Mouse (Mus musculus) fat pad, adult 2 months (tissue): ENCODE data around the gene Hivep3.

ENCODE experiments used
- DNase-seq: peaks from one replicate; pipeline ENCODE4 v3.0.0-alpha.2; 2011; ENCODE audit warnings: low read depth, low spot score; ENCODE audit errors: extremely low read depth

Gene Hivep3

DNA sequence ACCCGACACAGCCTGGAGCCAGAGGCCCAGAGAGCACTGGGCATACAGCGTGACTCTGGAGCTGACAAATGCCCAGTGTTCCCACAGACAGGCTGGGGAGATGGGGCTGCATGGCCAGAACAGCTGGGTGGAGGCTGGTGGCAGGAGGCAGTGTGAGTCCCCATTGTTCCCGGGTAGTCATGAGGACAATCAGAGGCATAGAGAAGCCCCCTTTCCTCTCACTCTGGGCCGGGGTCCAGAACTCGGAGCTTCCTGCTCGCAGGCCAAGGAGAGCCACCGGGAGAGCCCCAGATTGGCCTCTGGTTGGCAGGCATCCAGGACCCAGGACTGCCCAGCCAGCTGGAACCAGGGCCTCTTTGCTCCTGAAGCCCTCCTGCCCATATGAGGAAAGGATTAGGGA is 204.3 kb downstream of the Hivep3 start:
- DNase-seq: no peak

DNA sequence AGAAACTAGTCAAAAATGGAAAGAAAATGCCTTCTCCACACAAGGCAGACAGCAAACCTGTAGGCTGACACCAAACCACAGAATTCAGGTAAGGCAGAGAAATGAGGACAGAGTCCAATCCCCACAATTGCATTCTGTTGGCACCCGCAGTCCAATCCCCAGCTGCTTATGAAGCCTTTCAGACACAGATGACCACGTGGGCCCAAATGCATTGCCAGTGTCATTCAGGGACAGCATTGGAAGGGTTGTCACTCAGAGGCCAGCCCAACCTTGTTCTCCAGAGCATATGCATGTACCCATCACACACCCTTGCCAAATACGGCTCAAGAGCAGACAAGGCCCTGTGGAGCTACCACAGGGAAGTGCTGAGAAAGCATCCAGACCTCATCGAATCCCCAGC is 204.9 kb downstream of the Hivep3 start:
- no peak for DNase-seq

DNA sequence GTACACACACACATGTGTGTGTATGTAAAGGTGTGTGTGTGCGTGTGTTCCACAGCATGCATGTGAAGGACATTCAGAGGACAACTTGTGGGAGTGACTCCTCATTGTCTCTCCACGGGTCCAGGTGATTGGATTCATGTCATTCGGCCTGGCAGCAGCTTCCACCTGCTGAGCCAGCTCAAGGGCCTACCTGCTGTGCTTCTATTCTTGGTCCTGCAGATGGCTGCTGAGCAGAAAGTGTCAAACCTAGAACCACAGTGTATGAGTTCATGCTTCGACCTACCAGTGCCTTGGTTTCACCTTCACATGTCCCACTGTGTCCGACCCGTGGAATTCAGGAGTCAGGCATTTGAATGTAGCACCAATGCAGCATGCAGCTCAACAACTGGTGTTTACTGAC is 206.2 kb downstream of the Hivep3 start:
- no peak for DNase-seq

DNA sequence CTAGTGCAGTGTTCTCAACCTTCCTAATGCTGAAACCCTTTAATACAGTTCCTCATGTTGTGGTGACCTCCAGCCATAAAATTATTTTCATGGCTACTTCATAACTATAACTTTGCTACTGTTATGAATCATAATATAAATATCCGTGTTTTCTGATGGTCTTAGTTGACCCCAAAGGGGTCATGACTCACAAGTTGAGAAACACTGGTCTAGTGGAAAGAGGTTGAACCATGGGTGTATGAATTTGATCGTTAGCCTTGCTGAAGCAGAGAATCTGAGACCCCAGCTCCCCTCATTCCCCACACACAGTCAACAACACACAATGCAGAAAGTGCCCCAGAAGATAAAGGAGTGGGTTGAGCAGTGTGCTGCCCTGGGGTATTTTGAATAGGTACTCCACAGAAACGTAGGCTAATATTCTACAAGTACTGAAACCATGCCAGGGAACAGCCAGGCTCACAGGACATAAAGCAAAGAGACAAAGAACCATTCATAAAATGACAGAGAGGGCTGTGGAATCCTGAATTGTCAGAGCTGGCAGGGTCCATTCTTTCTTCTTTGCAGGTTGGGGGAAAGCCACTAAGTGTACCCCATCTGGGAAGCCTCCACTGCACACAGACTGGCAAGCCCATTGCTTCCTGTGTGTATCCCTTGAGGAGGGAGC is 212.8 kb downstream of the Hivep3 start:
- DNase-seq: no peak

DNA sequence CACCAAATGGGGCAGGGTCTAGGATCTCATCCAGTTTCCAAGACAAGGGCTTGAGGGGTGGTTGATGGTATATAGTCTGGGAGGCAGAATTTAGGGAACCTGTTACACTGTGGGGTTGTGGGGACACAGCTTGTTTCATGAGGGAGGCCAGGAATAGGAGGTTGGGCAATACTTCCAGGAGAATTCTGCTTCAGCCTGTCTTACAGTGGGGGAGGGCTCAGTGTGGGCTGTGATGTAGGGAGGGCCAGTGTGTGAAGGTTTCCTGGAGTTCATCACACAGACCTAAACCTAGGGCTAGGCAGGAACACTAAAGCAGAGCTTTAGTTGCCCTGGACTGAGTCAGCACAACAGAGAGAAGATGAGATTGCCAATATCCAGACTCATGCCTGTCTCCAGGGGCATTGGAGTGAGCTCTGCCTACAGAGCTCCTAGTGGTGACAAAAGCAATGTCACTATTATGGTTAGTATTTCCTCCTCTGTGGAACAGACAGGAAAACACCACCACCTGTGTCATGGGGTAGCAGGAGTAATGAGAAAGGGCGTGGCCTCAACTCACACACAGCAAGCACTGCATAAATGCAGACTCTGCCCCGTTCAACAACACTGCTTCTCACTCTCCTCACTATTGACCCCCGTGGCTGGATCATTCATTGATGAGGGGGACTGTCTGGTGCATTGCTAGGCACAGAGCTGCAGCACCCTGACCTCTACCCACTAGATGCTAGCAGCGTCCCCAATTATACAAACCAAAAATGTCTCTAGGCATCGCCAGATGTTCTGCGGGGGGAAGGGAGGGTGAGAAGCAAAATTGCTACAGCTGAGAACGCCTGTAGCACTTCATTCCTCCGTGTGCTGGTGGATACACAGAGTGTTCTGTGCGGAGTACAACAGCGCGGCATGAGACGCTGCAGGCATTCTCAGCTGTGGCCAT is 213.9 kb downstream of the Hivep3 start:
- no peak for DNase-seq

DNA sequence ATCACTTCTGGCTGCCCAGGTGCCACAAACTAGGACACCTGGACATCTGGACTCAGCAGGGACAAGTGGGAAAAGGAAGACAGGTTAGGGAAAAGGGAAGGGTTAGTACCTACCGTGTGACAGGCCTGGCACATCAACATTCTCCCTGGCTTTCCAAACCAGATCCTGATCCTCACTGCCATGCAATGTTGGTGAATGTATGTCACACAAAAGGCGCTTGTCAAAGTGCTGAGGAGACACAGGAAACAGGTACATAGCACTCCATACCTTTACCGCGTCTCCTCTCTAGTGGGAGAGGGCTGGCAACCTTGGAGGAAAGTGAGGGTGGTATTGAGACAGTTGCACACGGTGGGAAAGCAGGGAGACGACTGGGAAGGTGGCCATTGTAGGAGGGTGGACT is 214.8 kb downstream of the Hivep3 start:
- DNase-seq: no peak

DNA sequence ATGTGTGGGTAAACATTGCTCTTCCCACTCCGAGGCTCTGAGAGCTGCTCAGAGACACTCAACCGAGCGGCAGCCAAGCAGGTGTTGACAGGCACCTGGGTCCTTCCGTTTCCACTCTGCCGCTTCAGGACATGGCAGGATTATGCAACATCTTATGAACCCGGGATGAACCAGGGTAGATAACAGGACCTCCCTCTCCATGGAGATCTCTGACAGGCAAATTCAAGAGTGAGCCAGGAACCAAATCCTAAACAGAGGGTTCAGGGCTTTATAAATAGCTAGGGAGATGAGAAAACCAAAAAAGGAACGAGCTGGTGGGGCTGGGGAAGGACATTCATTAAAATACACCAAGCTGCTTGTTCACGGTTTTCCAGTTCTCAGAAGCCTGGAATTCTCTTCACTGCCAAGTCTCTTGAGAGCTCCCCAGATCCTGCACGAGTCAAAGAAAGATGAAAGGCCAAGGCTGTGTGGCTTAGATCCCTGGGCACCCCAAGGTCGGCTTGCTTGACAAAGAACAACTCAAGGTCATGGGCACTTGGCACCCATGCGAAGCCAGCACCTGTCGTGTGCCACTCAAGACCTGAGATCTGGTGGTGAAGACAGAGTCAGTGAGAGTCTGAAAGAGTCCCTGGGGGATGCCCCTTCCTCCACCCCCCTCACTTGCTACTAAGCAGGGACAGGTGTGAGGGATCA is 215.5 kb downstream of the Hivep3 start:
- no peak for DNase-seq

DNA sequence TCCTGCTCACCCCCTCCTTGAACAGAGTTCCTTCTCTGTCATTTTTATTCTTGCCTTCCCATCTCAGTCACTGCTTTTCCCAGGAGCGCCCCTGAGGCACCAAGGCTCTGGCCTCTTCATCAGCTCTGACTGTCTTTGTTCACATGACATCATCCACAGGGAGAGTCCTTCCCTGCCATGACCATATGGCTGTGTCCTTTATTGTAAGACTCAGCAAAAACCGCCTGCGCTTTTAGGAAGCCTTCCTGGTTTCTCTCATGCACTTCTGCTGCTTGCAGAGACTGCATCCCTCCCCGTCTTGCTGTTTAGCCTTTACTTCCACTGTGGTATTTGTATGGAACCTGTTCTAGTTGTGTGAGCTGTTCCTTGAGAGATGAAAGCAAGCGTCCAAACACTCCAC is 216.6 kb downstream of the Hivep3 start:
- DNase-seq: no peak

DNA sequence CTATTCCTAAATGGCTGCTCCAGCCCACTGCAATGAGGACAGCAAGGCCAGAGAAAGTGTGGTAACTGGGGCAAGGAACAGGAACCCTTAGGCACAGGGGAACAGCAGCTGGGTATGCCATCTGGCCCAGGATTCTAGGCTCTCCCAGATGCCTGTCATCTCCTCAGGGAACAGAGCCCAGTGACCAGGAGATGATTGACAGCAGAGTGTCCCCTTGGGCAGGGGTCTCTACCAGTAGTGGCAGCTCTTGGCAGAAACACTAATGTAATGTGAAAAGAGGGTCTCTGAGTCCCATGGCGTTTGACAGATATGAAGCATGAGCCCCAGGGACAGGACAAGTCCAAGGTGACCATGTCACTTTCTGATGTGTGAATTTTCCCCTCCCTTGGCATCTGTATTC is 217.5 kb downstream of the Hivep3 start:
- DNase-seq: no peak

DNA sequence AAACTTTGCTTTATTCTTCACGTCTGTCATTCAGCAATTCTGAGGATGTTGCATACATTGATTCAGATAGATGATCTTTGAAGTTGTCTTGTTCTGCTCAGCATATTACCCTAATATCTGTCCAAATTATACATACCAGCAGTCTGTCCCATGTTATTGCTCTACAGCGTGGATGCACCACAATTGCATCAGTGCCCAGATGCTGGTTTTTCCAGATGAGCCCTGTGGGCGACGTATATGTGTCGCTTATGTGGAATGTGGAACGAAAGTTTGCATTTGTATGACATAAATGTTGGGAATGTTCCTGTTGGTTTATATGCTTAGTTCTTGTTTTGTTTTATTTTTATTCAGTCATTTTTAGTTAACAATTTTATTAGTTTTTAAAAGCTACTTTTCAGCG is 221.4 kb downstream of the Hivep3 start:
- DNase-seq: no peak

DNA sequence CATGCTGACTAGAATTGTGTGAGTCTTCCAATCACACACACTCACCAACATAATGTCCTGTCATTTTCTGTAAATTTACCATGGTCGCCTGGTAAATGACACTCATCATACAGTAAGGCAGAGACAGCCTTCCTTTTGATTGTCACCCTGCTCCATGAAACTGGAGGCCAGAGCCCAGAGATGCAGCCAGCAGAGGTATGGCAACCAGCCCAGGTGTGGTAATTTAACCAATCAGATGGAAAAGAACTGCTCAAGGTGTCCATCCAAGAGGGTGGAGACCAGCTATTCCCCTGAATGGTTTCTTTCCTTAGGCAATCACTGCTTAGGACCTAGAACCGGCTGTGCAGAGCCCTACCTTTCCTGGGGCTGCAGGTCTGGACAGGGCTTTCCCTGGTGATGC is 224.4 kb downstream of the Hivep3 start:
- DNase-seq: no peak

DNA sequence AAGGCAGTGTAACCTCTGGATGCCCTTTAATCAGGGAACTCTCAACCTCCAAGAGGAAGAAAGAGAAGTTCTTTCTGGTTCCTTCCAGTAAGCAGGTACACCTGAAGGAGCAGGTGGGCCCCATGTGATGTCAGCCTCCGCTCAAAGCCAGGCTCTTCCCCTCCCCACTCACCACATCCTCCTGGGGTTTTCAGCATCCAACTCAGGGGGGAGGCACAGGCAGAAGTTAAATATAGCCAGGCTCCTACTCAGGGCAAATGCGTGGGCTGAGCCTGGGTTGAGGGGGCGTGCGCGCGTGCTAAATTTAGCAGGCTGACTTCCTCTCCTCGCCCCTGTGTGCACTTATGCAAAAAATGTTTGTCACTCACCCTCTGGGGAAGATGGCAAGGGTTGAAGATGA is 225.7 kb downstream of the Hivep3 start:
- DNase-seq: no peak

DNA sequence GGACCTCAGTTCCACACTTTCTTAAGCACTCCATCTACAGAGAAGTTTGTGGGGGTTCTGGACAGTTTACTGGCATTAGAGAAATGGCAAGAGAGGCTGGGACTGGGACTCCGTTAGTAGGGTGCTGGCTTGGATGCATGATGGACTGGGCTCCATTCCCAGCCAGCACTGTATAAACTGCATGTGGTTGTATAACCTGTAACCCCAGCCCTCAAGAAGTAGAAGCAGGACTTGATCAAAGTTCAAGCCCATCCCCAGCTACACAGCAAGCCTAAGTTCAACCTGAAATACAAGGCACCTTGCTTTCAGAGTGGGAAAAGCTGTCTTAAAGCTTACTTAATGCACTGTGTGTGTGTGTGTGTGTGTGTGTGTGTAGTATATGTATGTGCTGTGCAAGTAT is 226.3 kb downstream of the Hivep3 start:
- no peak for DNase-seq

DNA sequence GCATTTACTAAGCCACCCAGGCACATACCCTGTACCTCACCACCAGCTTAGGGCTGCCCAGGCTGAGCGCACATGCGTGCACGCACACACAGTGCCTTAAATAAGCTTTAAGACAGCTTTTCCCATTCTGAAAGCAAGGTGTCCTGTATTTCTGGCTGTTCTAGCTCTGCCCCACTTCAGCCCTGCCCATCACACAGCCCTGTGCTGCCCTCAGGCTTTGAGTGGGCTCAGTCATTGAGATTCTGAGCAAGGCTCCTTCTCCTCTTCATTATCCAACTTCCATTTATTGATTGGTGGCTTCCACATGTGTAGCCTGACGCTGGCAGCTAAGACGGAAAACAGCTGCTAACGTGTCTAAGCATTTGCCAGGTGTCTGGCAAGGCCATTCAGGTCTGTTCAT is 226.9 kb downstream of the Hivep3 start:
- no peak for DNase-seq

DNA sequence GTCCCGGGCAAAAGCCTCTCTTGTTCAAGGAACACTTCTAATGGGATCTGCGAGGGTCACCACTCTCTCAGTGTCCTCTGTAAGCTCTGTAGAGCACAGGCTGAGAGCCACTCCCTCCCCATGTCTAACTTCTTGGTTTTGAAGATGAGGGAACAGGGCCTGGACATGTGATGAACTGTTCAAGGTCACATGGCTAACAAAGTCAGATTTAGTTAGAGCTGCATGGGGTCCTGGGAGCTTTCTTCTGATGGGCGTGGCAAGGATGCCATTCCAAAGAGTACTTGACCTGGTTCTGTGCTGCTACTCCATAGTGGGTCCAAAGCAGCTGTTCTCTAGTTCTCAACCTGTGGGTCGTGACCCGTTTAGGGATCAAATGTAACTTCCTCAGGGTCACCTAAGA is 227.6 kb downstream of the Hivep3 start:
- no peak for DNase-seq

DNA sequence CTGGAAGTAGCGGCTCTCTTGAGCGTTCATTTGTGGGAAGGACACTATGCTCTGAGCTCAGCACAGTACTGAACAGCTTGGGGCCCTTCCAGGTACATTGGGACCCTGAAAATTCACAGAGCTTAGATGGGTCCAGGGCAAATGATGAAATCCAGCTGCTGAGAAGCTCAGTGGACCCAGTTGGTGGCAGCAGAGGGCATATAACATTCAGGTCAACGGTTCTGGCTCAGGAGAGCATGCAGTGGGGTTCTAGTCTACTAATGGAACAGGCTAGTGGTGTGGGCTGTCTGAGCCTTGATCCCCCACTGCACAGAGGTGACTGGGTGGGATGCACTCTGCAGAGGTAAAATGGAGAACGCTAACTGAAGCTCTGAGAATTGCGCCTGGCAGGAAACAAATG is 228.5 kb downstream of the Hivep3 start:
- no peak for DNase-seq

DNA sequence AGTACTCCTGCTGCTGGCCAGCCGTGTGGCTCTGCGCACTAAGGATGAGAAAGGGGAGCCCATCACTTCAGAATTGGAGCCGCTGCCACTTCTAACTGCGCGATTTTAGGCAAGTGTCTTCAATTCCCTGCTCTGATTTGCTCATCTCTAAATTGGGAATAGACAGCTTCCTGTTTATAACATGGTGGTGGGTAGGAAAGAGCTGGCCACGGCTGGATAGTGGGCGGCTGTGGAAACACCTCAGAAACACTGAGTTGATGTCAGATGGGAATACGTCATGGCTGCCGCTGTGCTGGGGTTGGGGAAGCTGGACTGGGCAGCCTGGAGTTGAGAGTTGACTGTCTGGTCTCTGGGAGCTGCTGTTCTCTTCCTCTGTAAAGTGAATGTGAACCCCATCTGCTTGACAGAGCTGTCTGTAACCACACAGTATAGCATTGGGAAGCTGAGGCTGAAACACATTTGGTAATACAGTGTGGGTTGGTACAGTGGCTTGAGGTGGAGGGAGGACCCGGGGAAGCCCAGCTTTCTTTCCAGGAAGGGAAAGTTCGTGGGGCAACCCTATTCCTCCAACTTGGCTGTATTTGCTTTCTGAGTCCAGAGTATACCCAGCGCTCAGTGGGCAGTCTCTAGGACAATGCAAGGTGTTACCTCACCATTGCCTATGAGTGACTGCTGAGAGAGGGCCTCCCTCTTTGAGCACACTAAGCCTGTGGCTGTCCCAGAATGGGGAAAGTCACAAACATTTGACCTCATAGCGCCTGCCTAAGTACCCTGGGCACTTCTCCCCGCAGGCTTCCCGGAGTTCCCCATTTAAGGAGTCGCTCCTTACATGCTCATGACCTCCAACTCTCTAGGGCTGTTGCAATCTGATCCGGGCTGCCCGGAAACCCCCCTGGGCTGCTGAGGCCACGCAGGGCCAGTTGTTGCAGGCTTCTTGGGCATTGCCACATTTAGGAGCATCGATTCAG is 232.8 kb downstream of the Hivep3 start:
- no peak for DNase-seq

DNA sequence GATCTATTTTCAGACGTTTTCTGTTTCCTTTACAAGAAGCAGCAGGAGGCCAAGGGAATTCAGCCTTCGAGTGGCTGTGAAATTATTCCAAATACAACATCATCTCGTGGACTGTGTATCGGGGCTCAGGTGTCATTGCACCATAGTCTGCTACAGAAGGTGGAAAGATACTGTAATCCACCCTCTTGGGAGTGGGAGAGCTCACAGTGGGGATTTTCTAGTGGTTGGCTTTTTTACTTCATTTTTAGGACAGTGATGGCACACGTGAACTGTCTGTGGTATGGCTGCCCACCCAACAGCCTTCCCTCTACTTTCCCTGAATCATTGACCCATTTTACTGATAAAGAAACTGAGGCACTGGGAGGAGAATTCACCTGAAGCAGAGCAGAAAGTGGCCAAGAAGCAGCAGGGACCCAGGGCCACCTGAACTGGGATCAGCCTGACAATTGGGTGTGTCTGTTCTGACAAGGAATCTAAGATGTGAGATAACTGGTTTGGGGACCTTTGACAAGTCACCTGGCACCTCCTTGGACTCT is 233.6 kb downstream of the Hivep3 start:
- DNase-seq: no peak

DNA sequence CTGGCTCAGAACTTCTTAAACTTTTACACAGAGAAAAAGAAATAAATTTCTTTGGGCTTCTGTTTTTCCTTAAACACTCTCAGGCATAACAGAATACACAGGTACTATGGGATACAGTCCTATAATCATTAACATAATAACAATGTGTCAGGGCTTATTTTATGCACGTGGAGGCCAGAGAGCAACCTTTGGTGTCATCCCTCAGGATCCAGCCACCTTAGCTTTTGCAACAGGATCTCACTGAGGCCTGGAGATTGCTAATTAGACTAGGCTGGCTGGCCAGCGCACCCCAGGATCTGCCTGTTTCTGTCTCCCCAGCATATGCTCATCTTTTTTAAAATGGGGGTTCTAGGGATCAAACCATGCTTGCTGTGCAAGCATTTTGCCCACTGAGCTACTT is 234.1 kb downstream of the Hivep3 start:
- no peak for DNase-seq

DNA sequence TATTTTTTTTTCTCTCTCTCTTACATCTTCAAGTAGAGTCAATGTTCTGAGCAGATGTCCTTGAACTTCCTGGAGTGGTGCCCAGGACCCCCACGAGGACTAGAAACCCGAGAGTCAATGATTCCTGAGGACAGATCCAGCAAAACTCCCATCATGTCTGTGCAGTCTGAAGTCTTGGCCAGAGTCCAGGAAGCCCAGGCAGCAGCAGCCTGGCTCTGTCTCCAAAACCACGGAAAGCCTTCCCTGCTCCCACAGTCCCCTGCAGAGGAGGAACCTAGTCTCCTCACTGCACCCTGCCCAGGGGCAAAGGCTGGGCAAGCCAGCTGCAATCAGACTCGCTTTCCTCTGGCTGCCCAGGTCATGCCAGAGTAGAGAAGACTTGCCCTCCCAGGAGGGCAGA is 234.5 kb downstream of the Hivep3 start:
- DNase-seq: no peak

DNA sequence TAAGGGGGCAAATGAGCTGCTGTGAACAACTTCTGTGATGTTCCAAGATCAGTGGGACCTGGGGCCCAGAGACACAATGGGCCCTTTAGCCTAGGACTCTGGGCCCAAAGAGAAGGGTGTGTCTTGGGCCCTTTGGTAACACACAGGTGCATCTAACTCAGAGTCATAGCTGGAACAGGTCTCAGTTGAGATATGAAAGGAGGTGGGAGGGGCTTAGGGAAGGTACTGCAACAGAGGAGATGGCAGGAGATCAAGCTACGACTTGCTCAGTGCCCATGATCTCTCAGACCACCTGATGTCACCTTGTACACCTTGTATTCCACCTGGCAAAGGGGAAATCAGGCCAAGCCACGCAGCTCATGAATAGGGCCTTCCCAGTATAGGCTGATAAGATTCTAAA is 235.3 kb downstream of the Hivep3 start:
- DNase-seq: no peak
